Mouse (Mus musculus): ENCODE results near the gene Tbc1d10a. TPM values are rescaled to one million over a fixed set of nuclear protein-coding genes. Genes with fewer than 3 reads are reported as not detected.

The Tbc1d10a gene
- not detected for polyA plus RNA-seq (2014; fragmentation: Illumina TruSeq; extraction: RNeasy Lipid Tissue Mini Kit (QIAGEN cat#74804); ENCODE audit: low read depth, low replicate concordance)

DNA sequence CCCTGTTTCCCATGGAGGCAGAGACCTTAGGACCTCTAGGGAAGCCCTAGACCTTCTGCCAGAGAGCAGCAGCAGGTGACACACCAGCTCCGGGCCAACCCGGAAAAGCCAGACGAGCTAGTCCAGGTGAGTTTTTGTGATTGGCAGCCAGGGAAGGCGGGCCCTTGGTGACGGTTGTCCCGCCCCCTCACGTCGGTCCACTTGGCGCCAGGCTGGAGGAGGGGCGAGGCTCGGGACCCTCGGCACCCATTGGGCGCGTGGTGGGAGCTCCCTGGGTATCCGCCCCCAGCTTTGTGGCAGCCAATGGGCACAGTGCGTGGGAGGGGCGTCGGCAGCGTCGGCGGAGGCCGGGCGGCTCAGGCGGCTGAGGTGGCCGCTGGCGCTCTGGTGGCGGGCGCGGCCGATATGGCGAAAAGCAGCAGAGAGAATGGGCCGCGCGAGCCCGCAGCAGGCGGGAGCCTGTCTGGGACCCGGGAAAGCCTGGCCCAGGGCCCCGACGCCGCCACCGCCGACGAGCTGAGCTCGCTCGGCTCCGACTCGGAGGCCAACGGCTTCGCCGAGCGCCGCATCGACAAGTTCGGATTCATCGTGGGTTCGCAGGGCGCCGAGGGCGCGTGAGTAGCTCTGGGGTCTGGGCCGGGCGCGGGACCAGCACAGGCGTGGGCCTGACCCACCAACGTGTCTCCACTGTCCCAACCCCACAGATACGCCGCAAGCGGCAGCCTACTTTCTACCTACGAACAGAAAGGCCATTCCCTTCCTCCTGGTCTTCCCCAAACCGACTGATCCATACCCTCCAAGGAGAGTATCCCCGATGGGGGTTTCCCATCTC, at the start of gene Tbc1d10a:
Gene Tbc1d10a (plus strand): TSS at position 304 of the 832 bp plus-strand sequence.

DNA sequence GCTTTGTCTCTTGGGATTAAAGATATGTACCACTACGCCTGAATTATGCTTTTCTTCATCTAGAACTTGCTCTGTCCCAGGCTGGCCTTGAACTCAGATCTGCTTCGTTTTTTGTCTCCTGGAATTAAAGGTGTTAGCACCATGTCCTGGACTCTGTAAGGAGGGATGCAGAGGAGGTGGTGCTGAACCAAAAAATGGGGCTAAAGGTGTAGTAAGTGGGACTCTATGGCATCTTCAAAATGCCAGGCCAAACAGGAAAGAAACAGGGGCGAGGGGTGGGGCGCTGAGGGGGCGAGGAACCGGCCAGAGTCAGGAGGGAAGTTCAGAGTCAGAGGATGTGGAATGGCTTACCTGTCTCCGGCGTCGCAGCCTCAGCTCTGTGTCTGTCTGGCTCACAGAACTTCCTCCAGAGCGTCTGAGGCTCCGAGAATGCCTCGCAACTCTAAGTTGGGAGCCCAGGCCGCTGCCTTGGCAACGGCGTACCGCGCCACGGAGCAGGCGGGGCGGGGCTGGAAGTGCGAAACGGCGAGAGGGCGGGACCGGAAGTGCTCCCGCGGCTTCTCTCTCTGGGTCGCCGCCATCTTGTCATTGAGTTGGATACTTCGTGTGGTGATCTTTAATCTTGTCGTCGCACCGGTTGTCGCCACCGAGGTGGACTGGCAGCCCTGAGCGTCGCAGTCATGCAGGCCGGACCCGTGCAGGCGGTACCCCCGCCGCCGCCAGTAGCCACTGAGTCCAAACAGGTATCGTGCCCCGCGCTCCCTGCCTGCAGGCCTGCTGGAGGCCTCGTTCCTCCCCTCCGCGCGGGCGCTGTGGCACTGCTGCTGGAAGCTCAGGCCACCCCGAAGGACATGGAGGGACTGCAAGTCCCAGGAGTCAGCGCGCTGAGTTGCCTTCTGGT, 26.5 kb upstream of the Tbc1d10a start, which contains the start of the genes Ccdc157 and Sf3a1:
Gene Ccdc157 (minus strand): TSS at position 486 of the 901 bp plus-strand sequence.
Gene Sf3a1 (plus strand): TSS at position 543 of the 901 bp plus-strand sequence.

GRCm38 (mm10) chr11:4217914-4218629, 31.5 kb downstream of the Tbc1d10a start, which contains the start of gene Castor1:
Gene Castor1, plus strand, starts transcription at chr11:4218225.

GRCm38 (mm10) chr11:4235665-4236545, 49.3 kb downstream of the Tbc1d10a start, which contains the start of gene Osm:
Gene Osm, plus strand, starts transcription at chr11:4236420.

GRCm38 (mm10) chr11:4256846-4257607, 70.4 kb downstream of the Tbc1d10a start, which contains the start of gene Lif:
Gene Lif, plus strand, starts transcription at chr11:4257557.

Other genes starting within 250 kb of the Tbc1d10a start
- 20.6 TPM for gene Pes1, start 222.8 kb upstream of the Tbc1d10a start, polyA plus RNA-seq (2014; fragmentation: Illumina TruSeq; extraction: RNeasy Lipid Tissue Mini Kit (QIAGEN cat#74804); ENCODE audit: low read depth, low replicate concordance)
- gene 4930556J24Rik, start 210.0 kb upstream of the Tbc1d10a start, polyA plus RNA-seq (2014; fragmentation: Illumina TruSeq; extraction: RNeasy Lipid Tissue Mini Kit (QIAGEN cat#74804); ENCODE audit: low read depth, low replicate concordance): not detected
- 0.49 TPM for gene Gal3st1, start 203.2 kb upstream of the Tbc1d10a start, polyA plus RNA-seq (2014; fragmentation: Illumina TruSeq; extraction: RNeasy Lipid Tissue Mini Kit (QIAGEN cat#74804); ENCODE audit: low read depth, low replicate concordance)
- gene Sec14l4, start 155.3 kb upstream of the Tbc1d10a start, polyA plus RNA-seq (2014; fragmentation: Illumina TruSeq; extraction: RNeasy Lipid Tissue Mini Kit (QIAGEN cat#74804); ENCODE audit: low read depth, low replicate concordance): not detected
- gene Sec14l3, start 121.9 kb upstream of the Tbc1d10a start, polyA plus RNA-seq (2014; fragmentation: Illumina TruSeq; extraction: RNeasy Lipid Tissue Mini Kit (QIAGEN cat#74804); ENCODE audit: low read depth, low replicate concordance): 30.7 TPM
- 12.0 TPM for gene Mtfp1, start 91.3 kb upstream of the Tbc1d10a start, polyA plus RNA-seq (2014; fragmentation: Illumina TruSeq; extraction: RNeasy Lipid Tissue Mini Kit (QIAGEN cat#74804); ENCODE audit: low read depth, low replicate concordance)
- 0.85 TPM for gene Sec14l2, start 63.4 kb upstream of the Tbc1d10a start, polyA plus RNA-seq (2014; fragmentation: Illumina TruSeq; extraction: RNeasy Lipid Tissue Mini Kit (QIAGEN cat#74804); ENCODE audit: low read depth, low replicate concordance)
- 2.9 TPM for gene Rnf215, start 51.6 kb upstream of the Tbc1d10a start, polyA plus RNA-seq (2014; fragmentation: Illumina TruSeq; extraction: RNeasy Lipid Tissue Mini Kit (QIAGEN cat#74804); ENCODE audit: low read depth, low replicate concordance)
- gene Ccdc157, start 26.5 kb upstream of the Tbc1d10a start, polyA plus RNA-seq (2014; fragmentation: Illumina TruSeq; extraction: RNeasy Lipid Tissue Mini Kit (QIAGEN cat#74804); ENCODE audit: low read depth, low replicate concordance): 3.9 TPM
- gene Sf3a1, start 26.4 kb upstream of the Tbc1d10a start, polyA plus RNA-seq (2014; fragmentation: Illumina TruSeq; extraction: RNeasy Lipid Tissue Mini Kit (QIAGEN cat#74804); ENCODE audit: low read depth, low replicate concordance): 10.2 TPM
- not detected for gene Castor1, start 31.4 kb downstream of the Tbc1d10a start, polyA plus RNA-seq (2014; fragmentation: Illumina TruSeq; extraction: RNeasy Lipid Tissue Mini Kit (QIAGEN cat#74804); ENCODE audit: low read depth, low replicate concordance)
- gene Osm, start 49.6 kb downstream of the Tbc1d10a start, polyA plus RNA-seq (2014; fragmentation: Illumina TruSeq; extraction: RNeasy Lipid Tissue Mini Kit (QIAGEN cat#74804); ENCODE audit: low read depth, low replicate concordance): not detected
- not detected for gene Lif, start 70.8 kb downstream of the Tbc1d10a start, polyA plus RNA-seq (2014; fragmentation: Illumina TruSeq; extraction: RNeasy Lipid Tissue Mini Kit (QIAGEN cat#74804); ENCODE audit: low read depth, low replicate concordance)

Data from kidney, adult 10 weeks (tissue).